Comparison of ENCODE assay signal across 31 mouse cellular contexts in genomic region chr13:20855893-20856292, GRCm38 (mm10).
A peak's percentile ranks its signal among the peaks of the same experiment; 100 is the strongest.
DNase-seq lines count a peak whose midpoint lies in the region; ATAC-seq lines count a peak whose summit lies in the region.
"Had no signal": no experiment of that assay in that cellular context is flagged by ENCODE, and none has a peak within 500 bp of the region (broad histone marks: within the 10 kb centered on the region; RNA-seq: fewer than 3 reads in every experiment).

No protein-coding gene starts in this region.

- intact Hi-C loops in left cerebral cortex, postnatal 25 days (cut with DNase I) = no loop called here
- intact Hi-C loops in left cerebral cortex, postnatal 4 days (cut with DNase I) = no loop called here

- DNase-seq in forebrain, embryonic 14.5 days (ENCODE audit: low spot score) = peak; percentile 11
- DNase-seq in forebrain, embryonic 10.5 days (ENCODE audit: extremely low spot score, low spot score) = no peak
- peak; percentile 2 to 30 for DNase-seq in left cerebral cortex, postnatal 25 days (ENCODE audit: low spot score in 2 of 2)
- no peak for DNase-seq in left cerebral cortex, postnatal 4 days
- peak; percentile 19 for DNase-seq in brain, adult 2 months (ENCODE audit: low read depth, low spot score)
- peak; percentile 5 for DNase-seq in right cerebral cortex, postnatal 4 days
- no peak for DNase-seq in spleen, postnatal 36 days (ENCODE audit: low spot score in 2 of 2)
- DNase-seq: adrenal gland, postnatal 10 days; cerebellum, adult 11-12 months; cerebellum, adult 9-11 months; embryo, embryonic 11 days; gastrocnemius, adult 2 months; gastrocnemius, postnatal 36 days; heart, adult 18-20 months; heart, postnatal 36 days; kidney, adult 9 months; kidney, postnatal 10 days; layer of hippocampus, adult 9-11 months; liver, postnatal 0 days; thymus, postnatal 25 days had no signal

- H3K9ac ChIP-seq in forebrain, embryonic 14.5 days (ENCODE audit: low read length) = no peak overlapping the region
- H3K9ac ChIP-seq: embryonic facial prominence, embryonic 12.5 days; hindbrain, embryonic 12.5 days; liver, embryonic 12.5 days; liver, postnatal 0 days; midbrain, embryonic 13.5 days; neural tube, embryonic 13.5 days; stomach, embryonic 15.5 days had no signal

- H3K27me3 ChIP-seq in forebrain, embryonic 14.5 days (replicated peaks; ENCODE audit: control insufficient read depth, insufficient read depth, low read length) = no peaks in the 10 kb centered on the region
- H3K27me3 ChIP-seq in forebrain, embryonic 10.5 days (ENCODE audit: poor library complexity, severe bottlenecking) = no peaks in the 10 kb centered on the region
- H3K27me3 ChIP-seq: embryonic facial prominence, embryonic 12.5 days; hindbrain, embryonic 12.5 days; liver, embryonic 12.5 days; midbrain, embryonic 13.5 days; neural tube, embryonic 13.5 days; Patski; stomach, embryonic 15.5 days had no signal

- ATAC-seq in forebrain, embryonic 14.5 days = no peak; the same call in 1 of the 2 replicates
- ATAC-seq: intestine, postnatal 0 days; liver, embryonic 12.5 days; liver, postnatal 0 days; lung, postnatal 0 days; midbrain, embryonic 13.5 days; Patski had no signal

- H3K4me2 ChIP-seq in forebrain, embryonic 14.5 days (ENCODE audit: low read length) = no peak overlapping the region
- H3K4me2 ChIP-seq: embryonic facial prominence, embryonic 12.5 days; heart, embryonic 11.5 days; hindbrain, embryonic 12.5 days; liver, embryonic 12.5 days; midbrain, embryonic 13.5 days; neural tube, embryonic 13.5 days; stomach, embryonic 15.5 days had no signal

- H3K9me3 ChIP-seq in forebrain, embryonic 14.5 days (replicated peaks; ENCODE audit: control insufficient read depth, low read length) = no peaks in the 10 kb centered on the region
- H3K9me3 ChIP-seq in forebrain, embryonic 10.5 days = no peaks in the 10 kb centered on the region
- H3K9me3 ChIP-seq: embryonic facial prominence, embryonic 12.5 days; hindbrain, embryonic 12.5 days; liver, embryonic 12.5 days; midbrain, embryonic 13.5 days; neural tube, embryonic 13.5 days; stomach, embryonic 15.5 days had no signal

- H3K27ac ChIP-seq in forebrain, embryonic 14.5 days (ENCODE audit: low read depth, low read length) = no peak overlapping the region
- H3K27ac ChIP-seq in forebrain, embryonic 10.5 days = no peak overlapping the region
- H3K27ac ChIP-seq: embryonic facial prominence, embryonic 12.5 days; gastrocnemius, adult 2 months; hindbrain, embryonic 12.5 days; liver, embryonic 12.5 days; macrophage; midbrain, embryonic 13.5 days; neural tube, embryonic 13.5 days; stomach, embryonic 15.5 days had no signal

- no peak overlapping the region for H3K4me3 ChIP-seq in forebrain, embryonic 14.5 days (ENCODE audit: low read depth, low read length)
- H3K4me3 ChIP-seq in forebrain, embryonic 10.5 days = no peak overlapping the region
- H3K4me3 ChIP-seq: embryonic facial prominence, embryonic 12.5 days; gastrocnemius, adult 2 months; hindbrain, embryonic 12.5 days; liver, embryonic 12.5 days; midbrain, embryonic 13.5 days; neural tube, embryonic 13.5 days; stomach, embryonic 15.5 days had no signal

- H3K36me3 ChIP-seq in forebrain, embryonic 14.5 days (ENCODE audit: control insufficient read depth, insufficient read depth, low read length) = no peaks in the 10 kb centered on the region
- H3K36me3 ChIP-seq in forebrain, embryonic 10.5 days (replicated peaks) = no peaks in the 10 kb centered on the region
- H3K36me3 ChIP-seq: embryonic facial prominence, embryonic 12.5 days; hindbrain, embryonic 12.5 days; liver, embryonic 12.5 days; midbrain, embryonic 13.5 days; neural tube, embryonic 13.5 days; stomach, embryonic 15.5 days had no signal

- 58% methylated on average over 3 of the region's 3 CpGs for WGBS in forebrain, embryonic 14.5 days
- 76% methylated on average over 3 of the region's 3 CpGs for WGBS in forebrain, embryonic 10.5 days

- no peaks in the 10 kb centered on the region for H3K4me1 ChIP-seq in forebrain, embryonic 14.5 days (ENCODE audit: control insufficient read depth, insufficient read depth, low read length)
- H3K4me1 ChIP-seq in forebrain, embryonic 10.5 days = no peaks in the 10 kb centered on the region
- H3K4me1 ChIP-seq: embryonic facial prominence, embryonic 12.5 days; hindbrain, embryonic 12.5 days; liver, embryonic 12.5 days; midbrain, embryonic 13.5 days; neural tube, embryonic 13.5 days; stomach, embryonic 15.5 days had no signal

Comparison
In these comparisons a context has a peak if more than half of its experiments do, and no peak if none do; other contexts are left out.
1. DNase-seq: peak in forebrain, embryonic 14.5 days (single experiment), left cerebral cortex, postnatal 25 days (2 of 2), brain, adult 2 months (single experiment) and right cerebral cortex, postnatal 4 days (single experiment); none in forebrain, embryonic 10.5 days (single experiment), left cerebral cortex, postnatal 4 days (single experiment) and spleen, postnatal 36 days (0 of 2).